Mouse (Mus musculus): ENCODE measurements around the gene Sycp1.

- TF ChIP-seq CTCF (conservative IDR thresholded peaks at IDR 0.05; ENCODE audit: low read length) (no peak), POU5F1 (IDR thresholded peaks at IDR 0.05; ENCODE audit: borderline replicate concordance, low read length) (no peak), NANOG (IDR thresholded peaks at IDR 0.05; ENCODE audit: borderline replicate concordance, low read length) (no peak)
Measured at GRCm38 (mm10) chr3:102773018-102773417, 162.9 kb downstream of the Sycp1 start.

Data from E14TG2a.4 (cell line).